Mouse (Mus musculus): ENCODE results near the gene Cfap44. TPM values are rescaled to one million over a fixed set of nuclear protein-coding genes. Genes with fewer than 3 reads are reported as not detected.

Gene Cfap44
- polyA plus RNA-seq, 1 experiment from 2014 or later: 1.5 TPM

DNA sequence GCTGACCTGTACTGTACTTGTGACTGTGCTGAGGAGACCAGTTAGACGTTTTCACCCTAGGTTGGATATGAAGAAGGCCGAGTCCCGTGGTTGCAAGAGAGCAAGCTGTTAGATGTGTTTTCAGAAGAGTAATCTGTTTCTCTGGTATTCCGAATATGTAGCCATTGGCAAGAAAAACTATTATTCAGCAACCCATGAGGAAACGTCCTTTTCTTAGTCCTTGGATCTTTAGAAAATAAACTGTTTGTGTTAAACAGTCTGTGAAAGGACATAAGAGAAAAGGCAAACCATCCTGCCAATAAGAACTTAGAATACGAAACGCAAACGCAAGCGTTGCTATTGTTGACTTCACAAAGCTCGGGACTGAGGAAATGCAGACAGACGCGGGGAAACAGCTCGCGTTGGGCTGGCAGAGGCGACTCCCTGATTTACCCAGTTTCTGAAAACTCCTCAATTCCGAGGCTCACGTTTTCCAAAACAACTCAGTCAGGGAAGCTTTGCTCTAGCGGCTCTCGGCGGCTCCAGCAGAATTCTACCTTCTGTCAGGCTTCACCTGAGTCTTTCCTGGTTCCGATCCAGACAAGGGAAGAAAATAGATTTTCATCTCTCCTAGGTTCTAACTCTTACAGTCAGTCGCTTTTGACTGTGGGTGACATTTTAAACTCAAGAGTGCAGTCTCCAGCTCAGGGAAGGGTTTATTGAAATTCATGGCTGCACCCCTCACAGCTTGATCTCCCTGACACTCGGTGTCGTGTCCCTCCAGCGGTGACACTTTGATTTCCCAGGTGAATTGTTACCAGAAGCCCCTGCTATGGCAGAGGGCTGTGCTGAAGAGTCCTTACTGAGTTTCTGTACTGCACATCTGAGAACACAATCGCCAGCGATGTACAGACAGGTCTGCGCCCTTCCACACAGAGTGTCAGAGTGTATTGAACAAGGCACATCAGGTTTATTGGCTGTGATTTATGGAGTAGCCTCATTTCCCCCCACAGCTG lies 87.3 kb downstream of the Cfap44 start:
- Histone ChIP-seq H3K4me3 (ENCODE audit: low read depth, low read length) (no peak overlapping the region), H3K9me3 (ENCODE audit: control insufficient read depth, low read length) (no peaks in the 10 kb centered on the region), H3K36me3 (ENCODE audit: control insufficient read depth, insufficient read depth, low read length) (no peaks in the 10 kb centered on the region), H3K27me3 (ENCODE audit: control insufficient read depth, insufficient read depth, low read length) (no peaks in the 10 kb centered on the region), H3K27ac (ENCODE audit: low read depth, low read length) (no peak overlapping the region), H3K4me2 (ENCODE audit: low read depth, low read length, severe bottlenecking) (no peak overlapping the region), H3K4me1 (replicated peaks; ENCODE audit: control insufficient read depth, insufficient read depth, low read length) (peaks cover 2% of the 10 kb centered on the region; the same call in 1 of the 2 replicates), H3K9ac (ENCODE audit: low read length) (no peak overlapping the region)
- no peak for ATAC-seq (replicated peaks; ENCODE audit: low FRiP score)
- DNase-seq (ENCODE audit: low spot score): peak; percentile 47
- 49% methylated on average over 28 of the region's 28 CpGs for WGBS

- peaks cover 2% of the 10 kb centered on the region; the same call in 1 of the 2 replicates for H3K4me1 ChIP-seq (replicated peaks; ENCODE audit: control insufficient read depth, insufficient read depth, low read length)
- H3K9ac ChIP-seq (ENCODE audit: low read length): no peak overlapping the region
- WGBS: 7% methylated on average over 7 of the region's 7 CpGs
- no peaks in the 10 kb centered on the region; the same call in 1 of the 2 replicates for H3K36me3 ChIP-seq (ENCODE audit: control insufficient read depth, insufficient read depth, low read length)
- no peaks in the 10 kb centered on the region for H3K27me3 ChIP-seq (ENCODE audit: control insufficient read depth, insufficient read depth, low read length)
- no peak overlapping the region for H3K4me3 ChIP-seq (ENCODE audit: low read depth, low read length)
- DNase-seq (ENCODE audit: low spot score): peak; percentile 87
- H3K9me3 ChIP-seq (ENCODE audit: control insufficient read depth, low read length): no peaks in the 10 kb centered on the region
- H3K4me2 ChIP-seq (ENCODE audit: low read depth, low read length, severe bottlenecking): no peak overlapping the region
- no peak overlapping the region; the same call in 1 of the 2 replicates for H3K27ac ChIP-seq (ENCODE audit: low read depth, low read length)
- ATAC-seq (replicated peaks; ENCODE audit: low FRiP score): peak; percentile 13; the same call in 1 of the 2 replicates
These were observed 89.5 kb downstream of the Cfap44 start for GRCm38 (mm10) chr16:44484079-44484478.

DNA sequence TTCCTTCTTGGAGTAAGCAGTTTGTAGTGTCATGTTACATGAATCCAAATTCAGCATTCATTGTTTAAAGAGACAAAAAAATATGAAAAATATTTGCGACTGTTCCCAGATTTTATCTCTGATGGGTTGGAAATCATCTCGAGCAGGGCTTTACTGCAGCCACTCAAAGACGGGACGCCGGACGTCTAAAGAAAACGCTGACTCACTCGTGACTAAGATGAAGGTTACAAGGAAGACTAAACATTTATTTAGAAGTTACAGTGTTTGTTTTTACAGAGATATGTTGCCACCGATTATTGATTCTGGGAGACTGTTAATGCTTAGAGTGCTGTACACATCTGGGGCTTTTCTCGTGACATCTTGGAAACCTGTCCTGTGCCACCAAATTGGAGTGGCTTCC lies 90.2 kb downstream of the Cfap44 start:
- H3K36me3 ChIP-seq (ENCODE audit: control insufficient read depth, insufficient read depth, low read length): peaks cover 2% of the 10 kb centered on the region; the same call in 1 of the 2 replicates
- no peak for ATAC-seq (replicated peaks; ENCODE audit: low FRiP score)
- WGBS: 85% methylated on average over 10 of the region's 10 CpGs

GRCm38 (mm10) chr16:44485691-44486090 lies 91.1 kb downstream of the Cfap44 start:
- Histone ChIP-seq H3K27ac (ENCODE audit: low read depth, low read length) (no peak overlapping the region), H3K4me1 (replicated peaks; ENCODE audit: control insufficient read depth, insufficient read depth, low read length) (peaks cover 2% of the 10 kb centered on the region; the same call in 1 of the 2 replicates), H3K9me3 (ENCODE audit: control insufficient read depth, low read length) (no peaks in the 10 kb centered on the region), H3K27me3 (ENCODE audit: control insufficient read depth, insufficient read depth, low read length) (no peaks in the 10 kb centered on the region), H3K36me3 (ENCODE audit: control insufficient read depth, insufficient read depth, low read length) (peaks cover 3% of the 10 kb centered on the region; the same call in 1 of the 2 replicates), H3K4me2 (ENCODE audit: low read depth, low read length, severe bottlenecking) (no peak overlapping the region), H3K9ac (ENCODE audit: low read length) (no peak overlapping the region), H3K4me3 (ENCODE audit: low read depth, low read length) (no peak overlapping the region)
- WGBS: 81% methylated on average over 8 of the region's 8 CpGs
- no peak for ATAC-seq (replicated peaks; ENCODE audit: low FRiP score)
- peak; percentile 46 for DNase-seq (ENCODE audit: low spot score)

More for the DNA sequence above, 90.2 kb downstream of the Cfap44 start:
- no peaks in the 10 kb centered on the region for H3K9me3 ChIP-seq (ENCODE audit: control insufficient read depth, low read length)
- no peak overlapping the region for H3K4me3 ChIP-seq (ENCODE audit: low read depth, low read length)
- H3K9ac ChIP-seq (ENCODE audit: low read length): no peak overlapping the region
- no peak overlapping the region for H3K4me2 ChIP-seq (ENCODE audit: low read depth, low read length, severe bottlenecking)
- no peak for DNase-seq (ENCODE audit: low spot score)
- no peak overlapping the region for H3K27ac ChIP-seq (ENCODE audit: low read depth, low read length)
- no peaks in the 10 kb centered on the region for H3K27me3 ChIP-seq (ENCODE audit: control insufficient read depth, insufficient read depth, low read length)
- peaks cover 2% of the 10 kb centered on the region; the same call in 1 of the 2 replicates for H3K4me1 ChIP-seq (replicated peaks; ENCODE audit: control insufficient read depth, insufficient read depth, low read length)

DNA sequence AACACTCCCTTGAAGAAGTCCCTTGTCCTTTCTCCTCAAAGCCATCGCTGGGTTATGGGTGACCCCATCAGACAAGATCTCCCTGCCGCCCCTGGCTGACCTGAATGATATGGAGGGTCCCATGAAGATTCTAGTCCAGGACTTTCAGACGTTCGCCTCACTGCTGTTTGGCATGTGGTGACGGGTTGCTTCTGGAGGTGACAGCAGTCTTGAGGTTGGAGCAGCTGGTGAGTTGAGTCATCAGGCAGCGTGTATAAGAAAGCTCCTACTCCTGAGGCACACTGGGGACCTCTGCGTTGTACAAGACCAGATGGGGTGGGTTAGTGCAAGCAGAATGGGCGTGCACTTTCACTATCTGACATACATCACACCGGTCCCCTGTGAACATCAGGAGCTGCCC lies 92.0 kb downstream of the Cfap44 start:
- Histone ChIP-seq H3K9ac (ENCODE audit: low read length) (no peak overlapping the region), H3K4me1 (replicated peaks; ENCODE audit: control insufficient read depth, insufficient read depth, low read length) (peaks cover 2% of the 10 kb centered on the region; the same call in 1 of the 2 replicates), H3K36me3 (ENCODE audit: control insufficient read depth, insufficient read depth, low read length) (peaks cover 3% of the 10 kb centered on the region; the same call in 1 of the 2 replicates), H3K4me3 (ENCODE audit: low read depth, low read length) (no peak overlapping the region), H3K27me3 (ENCODE audit: control insufficient read depth, insufficient read depth, low read length) (no peaks in the 10 kb centered on the region), H3K9me3 (ENCODE audit: control insufficient read depth, low read length) (no peaks in the 10 kb centered on the region), H3K4me2 (ENCODE audit: low read depth, low read length, severe bottlenecking) (no peak overlapping the region), H3K27ac (ENCODE audit: low read depth, low read length) (no peak overlapping the region)
- 87% methylated on average over 9 of the region's 9 CpGs for whole genome bisulfite sequencing
- ATAC-seq (replicated peaks; ENCODE audit: low FRiP score): no peak
- DNase-seq (ENCODE audit: low spot score): peak; percentile 52

- WGBS: 76% methylated on average over 13 of the region's 13 CpGs
- no peaks in the 10 kb centered on the region for H3K27me3 ChIP-seq (ENCODE audit: control insufficient read depth, insufficient read depth, low read length)
- no peaks in the 10 kb centered on the region for H3K9me3 ChIP-seq (ENCODE audit: control insufficient read depth, low read length)
- peaks cover 2% of the 10 kb centered on the region; the same call in 1 of the 2 replicates for H3K4me1 ChIP-seq (replicated peaks; ENCODE audit: control insufficient read depth, insufficient read depth, low read length)
- H3K4me2 ChIP-seq (ENCODE audit: low read depth, low read length, severe bottlenecking): no peak overlapping the region
- H3K36me3 ChIP-seq (ENCODE audit: control insufficient read depth, insufficient read depth, low read length): peaks cover 6% of the 10 kb centered on the region; the same call in 1 of the 2 replicates
- no peak for ATAC-seq (replicated peaks; ENCODE audit: low FRiP score)
- no peak overlapping the region for H3K4me3 ChIP-seq (ENCODE audit: low read depth, low read length)
- DNase-seq (ENCODE audit: low spot score): peak; percentile 46
- no peak overlapping the region for H3K27ac ChIP-seq (ENCODE audit: low read depth, low read length)
- H3K9ac ChIP-seq (ENCODE audit: low read length): no peak overlapping the region
These were observed 92.6 kb downstream of the Cfap44 start for GRCm38 (mm10) chr16:44487194-44487593.

DNA sequence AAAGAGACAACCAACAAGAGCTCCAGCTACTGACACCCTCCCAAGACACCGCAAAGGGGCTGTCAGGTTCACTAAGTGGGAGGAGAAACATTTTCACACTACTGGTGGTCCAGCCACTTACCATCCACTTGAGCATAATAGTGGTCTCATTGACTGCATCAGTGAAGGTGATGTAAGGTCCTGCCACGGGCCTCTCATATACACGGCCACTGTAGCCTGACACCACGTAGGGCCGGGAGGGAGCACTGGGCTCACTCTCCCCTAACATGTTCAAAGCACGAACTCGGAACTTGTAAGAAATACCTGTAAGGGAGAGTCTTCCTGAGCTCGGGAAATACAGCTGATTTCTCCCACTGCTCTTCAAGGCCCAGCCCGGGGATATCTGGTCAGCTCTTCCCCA lies 96.5 kb downstream of the Cfap44 start:
- peak; percentile 40 for DNase-seq (ENCODE audit: low spot score)
- H3K9ac ChIP-seq (ENCODE audit: low read length): no peak overlapping the region
- 87% methylated on average over 9 of the region's 9 CpGs for WGBS
- no peak overlapping the region for H3K27ac ChIP-seq (ENCODE audit: low read depth, low read length)
- H3K4me3 ChIP-seq (ENCODE audit: low read depth, low read length): no peak overlapping the region
- peaks cover 7% of the 10 kb centered on the region; the same call in 1 of the 2 replicates for H3K36me3 ChIP-seq (ENCODE audit: control insufficient read depth, insufficient read depth, low read length)
- no peak for ATAC-seq (replicated peaks; ENCODE audit: low FRiP score)
- no peak overlapping the region for H3K4me2 ChIP-seq (ENCODE audit: low read depth, low read length, severe bottlenecking)
- H3K9me3 ChIP-seq (ENCODE audit: control insufficient read depth, low read length): no peaks in the 10 kb centered on the region
- H3K27me3 ChIP-seq (ENCODE audit: control insufficient read depth, insufficient read depth, low read length): no peaks in the 10 kb centered on the region
- peaks cover 15% of the 10 kb centered on the region for H3K4me1 ChIP-seq (replicated peaks; ENCODE audit: control insufficient read depth, insufficient read depth, low read length)

- Histone ChIP-seq H3K27ac (ENCODE audit: low read depth, low read length) (no peak overlapping the region), H3K9me3 (ENCODE audit: control insufficient read depth, low read length) (no peaks in the 10 kb centered on the region), H3K27me3 (ENCODE audit: control insufficient read depth, insufficient read depth, low read length) (no peaks in the 10 kb centered on the region), H3K36me3 (ENCODE audit: control insufficient read depth, insufficient read depth, low read length) (peaks cover 9% of the 10 kb centered on the region; the same call in 1 of the 2 replicates), H3K9ac (ENCODE audit: low read length) (no peak overlapping the region), H3K4me2 (ENCODE audit: low read depth, low read length, severe bottlenecking) (no peak overlapping the region), H3K4me3 (ENCODE audit: low read depth, low read length) (no peak overlapping the region), H3K4me1 (replicated peaks; ENCODE audit: control insufficient read depth, insufficient read depth, low read length) (peaks cover 15% of the 10 kb centered on the region)
- DNase-seq (ENCODE audit: low spot score) (peak; percentile 44), ATAC-seq (replicated peaks; ENCODE audit: low FRiP score) (no peak)
- 91% methylated on average over 6 of the region's 6 CpGs for WGBS
These were observed 97.6 kb downstream of the Cfap44 start for GRCm38 (mm10) chr16:44492151-44492550.
